Mouse (Mus musculus) neural tube, embryonic 14.5 days (tissue): ENCODE results near the gene 6820408C15Rik. TPM values are rescaled to one million over a fixed set of nuclear protein-coding genes. Genes with fewer than 3 reads are reported as not detected.

Source experiments
- ATAC-seq: fragments of 200-750 bp; cut with Nextera tagmentation; 2 replicates; pipeline ENCODE4 v1.8.0; 2017; ENCODE audit warnings: low read depth, mild to moderate bottlenecking, moderate TSS enrichment, moderate library complexity
- H3K27ac ChIP-seq: fragments of 300-500 bp; sonication (generic); 2 replicates; pipeline ENCODE4 v1.5.1; 2014; ENCODE audit warnings: low read depth, mild to moderate bottlenecking, control low read depth, low read length, moderate library complexity, mixed read lengths
- H3K27me3 ChIP-seq: fragments of 300-500 bp; sonication (generic); 2 replicates; pipeline ENCODE4 v1.6.1; 2014; ENCODE audit warnings: low read length; ENCODE audit not compliant: control insufficient read depth, insufficient read depth
- H3K36me3 ChIP-seq: fragments of 300-500 bp; sonication (generic); 2 replicates; pipeline ENCODE4 v1.6.1; 2014; ENCODE audit warnings: low read length, mixed read lengths; ENCODE audit not compliant: control insufficient read depth, insufficient read depth
- H3K4me1 ChIP-seq: fragments of 300-500 bp; sonication (generic); 2 replicates; pipeline ENCODE4 v1.6.1; 2014; ENCODE audit warnings: low read length; ENCODE audit not compliant: control insufficient read depth, insufficient read depth
- H3K4me2 ChIP-seq: fragments of 300-500 bp; sonication (generic); 2 replicates; pipeline ENCODE4 v1.6.1; 2014; ENCODE audit warnings: mild to moderate bottlenecking, low read depth, low read length, control low read depth
- H3K4me3 ChIP-seq: fragments of 300-500 bp; sonication (generic); 2 replicates; pipeline ENCODE4 v1.5.1; 2014; ENCODE audit warnings: low read depth, low read length, control low read depth, mixed read lengths
- H3K9ac ChIP-seq: fragments of 300-500 bp; sonication (generic); replicated peaks from 2 replicates; pipeline ENCODE4 v1.6.1; 2014; ENCODE audit warnings: low read depth, mild to moderate bottlenecking, control low read depth, low read length, mixed read lengths
- H3K9me3 ChIP-seq: fragments of 300-500 bp; sonication (generic); 2 replicates; pipeline ENCODE4 v1.6.1; 2016; ENCODE audit warnings: low read length; ENCODE audit not compliant: control insufficient read depth
- WGBS: fragments of 180-500 bp; shearing (Covaris S2); extraction: QIAGEN DNeasy Blood & Tissue Kit; methylation state at CpG from one replicate; pipeline ENCODE4 v1.1.7; 2014; 5-methylcytosine and 5-hydroxymethylcytosine counted together
- polyA plus RNA-seq: library from polyadenylated mRNA; unstranded; fragments of >200 nt; fragmentation: Nextera tagmentation; extraction: Ambion mirVana; gene quantifications from 2 replicates; pipeline ENCODE4 v1.2.1, GENCODE M21; 2014

The 6820408C15Rik gene
- polyA plus RNA-seq, 1 experiment from 2014 or later = 0.87 TPM

DNA sequence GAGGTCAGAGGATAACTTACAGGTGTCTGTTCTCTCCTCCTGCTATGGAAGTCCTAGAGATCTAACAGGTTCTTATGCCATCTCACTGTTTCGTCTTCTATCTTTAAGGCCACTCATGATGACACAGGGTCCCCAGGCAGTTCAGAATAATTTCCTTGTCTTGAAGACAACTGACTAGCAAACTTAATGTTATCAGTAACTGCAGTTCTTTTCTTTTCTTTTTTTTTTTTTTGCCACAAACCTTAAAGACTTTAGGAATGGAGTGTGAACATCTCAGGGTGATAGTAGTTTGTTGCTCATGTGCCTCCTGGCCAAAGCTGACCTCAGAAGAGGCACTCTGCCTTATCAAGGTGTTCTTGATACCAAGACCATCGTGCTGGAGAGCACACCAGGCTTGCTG, 31.3 kb downstream of the 6820408C15Rik start:
- WGBS = 67% methylated on average over 2 of the region's 2 CpGs
- H3K9ac ChIP-seq = no peak overlapping the region
- H3K4me1 ChIP-seq = no peaks in the 10 kb centered on the region
- no peak overlapping the region for H3K27ac ChIP-seq
- no peak for ATAC-seq
- H3K36me3 ChIP-seq = no peaks in the 10 kb centered on the region
- no peak overlapping the region for H3K4me3 ChIP-seq
- H3K9me3 ChIP-seq = no peaks in the 10 kb centered on the region
- H3K4me2 ChIP-seq = no peak overlapping the region
- H3K27me3 ChIP-seq = no peaks in the 10 kb centered on the region

DNA sequence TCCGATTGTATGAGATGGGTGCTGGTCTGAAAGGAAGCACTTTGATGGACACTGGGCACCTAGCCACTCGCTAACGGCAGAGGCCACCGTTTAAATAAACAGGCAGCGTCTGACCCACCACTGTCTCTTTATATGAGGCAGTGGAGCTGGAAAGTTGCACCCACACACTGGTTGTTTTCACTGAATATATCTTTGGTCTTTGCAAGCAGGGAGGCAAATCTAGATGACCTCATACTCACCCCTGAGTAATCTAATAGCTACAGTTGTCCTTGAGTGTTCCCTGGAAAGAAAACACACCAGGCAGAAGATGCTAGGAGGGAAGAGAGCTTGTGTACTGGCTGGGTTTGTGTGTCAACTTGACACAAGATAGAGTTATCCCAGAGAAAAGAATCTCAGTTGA, 32.1 kb downstream of the 6820408C15Rik start:
- no peaks in the 10 kb centered on the region for H3K36me3 ChIP-seq
- ATAC-seq = no peak
- H3K27ac ChIP-seq = no peak overlapping the region
- H3K9ac ChIP-seq = no peak overlapping the region
- H3K4me3 ChIP-seq = no peak overlapping the region
- 50% methylated on average over 5 of the region's 5 CpGs for WGBS
- no peaks in the 10 kb centered on the region for H3K9me3 ChIP-seq
- H3K27me3 ChIP-seq = no peaks in the 10 kb centered on the region
- H3K4me1 ChIP-seq = no peaks in the 10 kb centered on the region
- no peak overlapping the region for H3K4me2 ChIP-seq

DNA sequence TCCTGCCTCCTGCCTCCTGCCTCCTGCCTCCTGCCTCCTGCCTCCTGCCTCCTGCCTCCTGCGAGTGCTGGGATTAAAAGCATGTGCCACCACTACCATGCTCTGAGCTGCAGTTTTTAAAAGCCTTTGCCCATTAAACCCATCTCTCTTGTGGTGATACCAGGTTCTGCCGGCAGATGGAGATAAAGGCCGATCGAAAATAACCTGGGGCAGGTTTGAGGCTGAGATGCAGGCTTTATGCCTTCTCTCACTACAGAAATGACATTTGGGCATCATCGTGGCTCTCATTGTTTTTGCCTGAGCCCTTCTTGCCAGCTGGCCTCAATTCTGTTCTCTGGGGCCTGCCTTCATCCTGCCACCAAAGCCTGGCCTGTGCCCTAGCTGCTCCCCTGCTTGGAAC, 34.9 kb downstream of the 6820408C15Rik start:
- Histone ChIP-seq H3K4me1 (no peaks in the 10 kb centered on the region), H3K9ac (no peak overlapping the region), H3K9me3 (no peaks in the 10 kb centered on the region), H3K27ac (no peak overlapping the region), H3K4me2 (no peak overlapping the region), H3K36me3 (no peaks in the 10 kb centered on the region), H3K4me3 (no peak overlapping the region), H3K27me3 (no peaks in the 10 kb centered on the region)
- whole genome bisulfite sequencing = 1% methylated on average over 5 of the region's 5 CpGs
- ATAC-seq = no peak

DNA sequence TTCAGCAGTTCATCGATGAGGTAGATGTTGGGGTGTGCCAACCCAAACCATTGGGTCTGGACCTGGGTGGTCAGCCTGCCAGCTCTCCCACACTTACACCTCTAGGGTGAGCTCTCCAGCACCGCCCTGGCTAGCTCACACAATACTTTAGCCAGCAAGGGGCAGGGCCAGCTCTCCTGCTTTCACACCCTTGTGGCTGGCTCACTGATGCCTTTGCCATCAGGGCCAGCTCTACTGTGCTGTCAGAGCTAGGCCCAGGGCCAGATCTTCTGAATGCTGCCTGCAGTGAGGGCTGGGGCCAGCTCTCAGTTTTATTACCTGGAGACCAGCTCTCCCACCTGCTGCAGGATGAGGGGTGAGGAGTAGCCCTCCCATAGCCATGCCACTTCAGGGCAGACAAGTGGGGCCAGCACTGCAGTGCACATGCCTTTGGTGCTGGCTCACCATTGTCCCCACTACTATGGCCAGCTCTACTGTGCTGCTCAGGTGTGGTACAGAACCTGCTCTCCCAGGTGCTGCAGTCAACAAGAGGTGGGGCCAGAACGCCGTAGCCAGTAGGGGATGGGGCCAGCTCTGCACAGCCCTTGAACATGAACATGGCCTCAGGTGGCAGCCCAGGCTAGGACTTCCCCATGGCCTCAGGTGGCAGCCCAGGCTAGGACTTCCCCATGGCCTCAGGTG, 36.9 kb downstream of the 6820408C15Rik start:
- Histone ChIP-seq H3K4me2 (no peak overlapping the region), H3K27me3 (no peaks in the 10 kb centered on the region), H3K9me3 (no peaks in the 10 kb centered on the region), H3K4me3 (no peak overlapping the region), H3K36me3 (no peaks in the 10 kb centered on the region), H3K4me1 (no peaks in the 10 kb centered on the region), H3K27ac (no peak overlapping the region), H3K9ac (no peak overlapping the region)
- no peak for ATAC-seq
- WGBS = 75% methylated on average over 4 of the region's 4 CpGs

DNA sequence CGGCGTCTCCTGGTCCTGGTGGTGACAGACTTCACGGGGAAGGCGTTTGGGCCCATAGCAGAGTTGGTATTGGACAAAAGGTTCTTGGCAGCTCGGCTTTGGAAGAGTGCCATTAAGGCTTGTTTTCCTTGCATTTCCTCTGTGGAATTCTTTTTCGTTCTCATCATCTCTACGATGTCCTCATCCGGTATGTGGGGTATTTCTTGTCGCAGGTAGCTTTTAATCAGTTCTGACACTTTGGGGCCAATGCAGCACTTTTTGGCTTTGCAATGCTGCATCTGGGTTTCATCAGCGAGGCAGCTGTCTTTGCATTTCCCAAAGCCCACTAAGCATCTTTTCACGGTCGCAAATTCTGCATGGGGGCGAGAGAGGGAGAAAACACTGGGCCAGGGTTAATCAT, 43.9 kb downstream of the 6820408C15Rik start:
- whole genome bisulfite sequencing = 56% methylated on average over 13 of the region's 13 CpGs
- Histone ChIP-seq H3K4me3 (no peak overlapping the region), H3K36me3 (no peaks in the 10 kb centered on the region), H3K4me2 (no peak overlapping the region), H3K4me1 (no peaks in the 10 kb centered on the region), H3K9me3 (no peaks in the 10 kb centered on the region), H3K27me3 (no peaks in the 10 kb centered on the region), H3K27ac (no peak overlapping the region), H3K9ac (no peak overlapping the region)
- no peak for ATAC-seq

DNA sequence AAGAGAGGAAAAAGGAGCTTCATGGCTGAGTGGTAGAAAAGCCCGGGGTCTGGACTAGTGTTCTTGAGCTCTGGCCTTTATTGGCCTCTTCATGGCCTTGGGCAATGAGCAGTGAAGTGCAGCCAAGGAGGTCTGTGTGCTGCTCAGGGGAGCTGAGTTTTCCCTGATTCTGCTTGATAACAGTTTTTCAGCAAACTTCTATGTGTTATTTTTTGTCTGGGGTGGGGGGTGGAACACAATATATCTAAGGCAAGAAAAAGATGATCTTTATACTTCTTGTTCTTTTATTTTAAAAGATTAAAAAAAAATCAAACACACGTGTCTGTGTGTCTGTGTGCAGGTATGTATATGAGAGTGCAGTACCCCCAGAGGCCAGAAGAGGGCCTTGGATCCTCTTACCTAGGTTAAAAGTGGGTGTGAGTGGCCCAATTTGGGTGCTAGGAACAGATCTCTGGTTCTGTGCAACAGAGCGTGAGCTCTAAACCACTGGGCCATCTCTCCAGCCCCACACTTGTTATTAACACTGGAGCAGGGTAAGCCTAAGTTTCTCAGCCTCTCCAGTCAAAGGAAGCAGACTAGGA, 49.3 kb downstream of the 6820408C15Rik start, which contains the start of gene Defb23:
TSS of gene Defb23 (minus strand) at position 51 of the 581 bp plus-strand sequence.
- Histone ChIP-seq H3K4me2 (no peak within 1 kb of the TSS), H3K4me1 (no peaks in the 10 kb centered on the region), H3K9ac (no peak within 1 kb of the TSS), H3K4me3 (no peak within 1 kb of the TSS), H3K27me3 (no peaks in the 10 kb centered on the region), H3K9me3 (no peaks in the 10 kb centered on the region), H3K36me3 (no peaks in the 10 kb centered on the region), H3K27ac (no peak within 1 kb of the TSS)
- no peak for ATAC-seq
- 90% methylated on average over 3 of the region's 3 CpGs for WGBS

DNA sequence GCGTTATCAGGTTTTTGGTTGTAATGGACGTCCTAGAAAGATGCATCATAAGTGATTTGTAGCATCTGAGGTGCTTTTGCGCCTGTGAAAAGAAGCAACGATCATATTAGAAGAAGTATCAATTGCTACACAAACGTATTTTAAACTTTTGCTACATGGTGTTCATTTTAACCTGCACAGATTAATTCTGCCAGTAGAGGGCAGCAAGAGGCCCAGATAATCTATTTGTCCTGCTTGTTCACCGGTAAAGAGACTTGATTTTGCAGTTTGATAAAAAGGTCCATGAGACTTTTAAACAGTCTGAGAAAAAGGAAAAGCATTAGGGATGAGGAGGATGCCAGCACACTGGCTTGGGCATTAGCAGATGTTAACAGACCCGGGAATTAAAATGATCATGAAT, 55.6 kb downstream of the 6820408C15Rik start:
- Histone ChIP-seq H3K27ac (no peak overlapping the region), H3K4me3 (no peak overlapping the region), H3K4me2 (no peak overlapping the region), H3K4me1 (no peaks in the 10 kb centered on the region), H3K9ac (no peak overlapping the region), H3K27me3 (no peaks in the 10 kb centered on the region), H3K36me3 (no peaks in the 10 kb centered on the region), H3K9me3 (no peaks in the 10 kb centered on the region)
- 36% methylated on average over 7 of the region's 7 CpGs for WGBS
- ATAC-seq = no peak

DNA sequence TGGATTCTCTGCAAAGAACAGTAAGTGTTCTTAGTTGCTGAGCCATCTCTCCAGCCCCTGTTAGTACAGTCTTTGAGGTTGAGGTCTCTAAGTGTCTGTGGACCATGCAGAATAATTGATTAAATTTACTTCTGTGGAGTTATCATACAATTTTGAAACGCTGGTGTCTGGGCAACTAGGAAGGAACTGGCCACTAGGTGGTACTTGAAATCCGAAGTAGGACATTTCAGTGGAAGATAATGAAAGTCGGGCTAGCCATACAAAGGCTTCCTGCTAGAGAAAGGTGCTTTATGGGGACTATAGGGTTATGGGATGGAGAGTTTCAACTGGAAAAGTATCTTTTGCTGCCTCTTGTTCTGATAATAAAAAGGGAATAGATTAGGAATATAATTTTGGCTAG, 57.0 kb downstream of the 6820408C15Rik start:
- ATAC-seq = no peak
- WGBS = 27% methylated on average over 3 of the region's 3 CpGs
- H3K9me3 ChIP-seq = no peaks in the 10 kb centered on the region
- H3K27ac ChIP-seq = no peak overlapping the region
- H3K4me2 ChIP-seq = no peak overlapping the region
- no peak overlapping the region for H3K4me3 ChIP-seq
- H3K9ac ChIP-seq = no peak overlapping the region
- no peaks in the 10 kb centered on the region for H3K27me3 ChIP-seq
- no peaks in the 10 kb centered on the region for H3K4me1 ChIP-seq
- H3K36me3 ChIP-seq = no peaks in the 10 kb centered on the region

DNA sequence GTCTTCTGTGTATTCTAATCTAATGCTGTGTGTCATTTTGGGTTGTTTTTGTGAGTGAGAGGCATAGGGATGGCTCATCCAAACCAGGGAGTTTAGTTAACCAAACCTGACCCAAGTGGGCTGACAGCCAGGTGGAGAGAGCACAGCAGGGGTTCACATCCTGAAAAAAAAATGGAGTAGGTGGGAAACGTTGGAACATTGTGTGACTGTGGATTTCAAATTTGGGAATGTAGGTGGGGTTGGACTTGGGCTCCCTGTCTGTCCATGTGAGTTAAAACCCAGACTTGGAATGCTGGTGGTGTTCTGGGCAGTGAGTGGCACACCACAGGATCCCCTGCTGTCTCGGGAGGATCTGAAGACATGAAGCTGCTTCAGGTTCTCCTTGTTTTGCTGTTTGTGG, 61.4 kb downstream of the 6820408C15Rik start, which contains the start of gene Defb20:
TSS of gene Defb20 (plus strand) at position 301 of the 400 bp plus-strand sequence.
- H3K9ac ChIP-seq = no peak within 1 kb of the TSS
- no peak for ATAC-seq
- WGBS = 61% methylated on average over 2 of the region's 2 CpGs
- H3K4me2 ChIP-seq = no peak within 1 kb of the TSS
- no peak within 1 kb of the TSS for H3K27ac ChIP-seq
- no peaks in the 10 kb centered on the region for H3K27me3 ChIP-seq
- H3K9me3 ChIP-seq = no peaks in the 10 kb centered on the region
- no peak within 1 kb of the TSS for H3K4me3 ChIP-seq
- H3K36me3 ChIP-seq = no peaks in the 10 kb centered on the region
- no peaks in the 10 kb centered on the region for H3K4me1 ChIP-seq
